Mouse (Mus musculus) G1E-ER4 (cell line): ENCODE data around the gene Vwa7. TPM values are rescaled to one million over a fixed set of nuclear protein-coding genes. Genes with fewer than 3 reads are reported as not detected.

ENCODE experiments used
- GATA1 ChIP-seq: IDR thresholded peaks from one replicate; pipeline ENCODE4 v1.8.0; 2012; ENCODE audit warnings: low read length, inconsistent platforms
- polyA plus RNA-seq: library from polyadenylated mRNA; stranded (reverse); fragments of >175 nt; gene quantifications from 2 replicates; pipeline ENCODE4 v1.2.3, GENCODE M21; 2012

Vwa7 gene
- polyA plus RNA-seq, 1 experiment = 1.4 TPM

- TF ChIP-seq GATA1 = no peak
Observed at GRCm38 (mm10) chr17:35028315-35028714, 11.9 kb downstream of the Vwa7 start.

DNA sequence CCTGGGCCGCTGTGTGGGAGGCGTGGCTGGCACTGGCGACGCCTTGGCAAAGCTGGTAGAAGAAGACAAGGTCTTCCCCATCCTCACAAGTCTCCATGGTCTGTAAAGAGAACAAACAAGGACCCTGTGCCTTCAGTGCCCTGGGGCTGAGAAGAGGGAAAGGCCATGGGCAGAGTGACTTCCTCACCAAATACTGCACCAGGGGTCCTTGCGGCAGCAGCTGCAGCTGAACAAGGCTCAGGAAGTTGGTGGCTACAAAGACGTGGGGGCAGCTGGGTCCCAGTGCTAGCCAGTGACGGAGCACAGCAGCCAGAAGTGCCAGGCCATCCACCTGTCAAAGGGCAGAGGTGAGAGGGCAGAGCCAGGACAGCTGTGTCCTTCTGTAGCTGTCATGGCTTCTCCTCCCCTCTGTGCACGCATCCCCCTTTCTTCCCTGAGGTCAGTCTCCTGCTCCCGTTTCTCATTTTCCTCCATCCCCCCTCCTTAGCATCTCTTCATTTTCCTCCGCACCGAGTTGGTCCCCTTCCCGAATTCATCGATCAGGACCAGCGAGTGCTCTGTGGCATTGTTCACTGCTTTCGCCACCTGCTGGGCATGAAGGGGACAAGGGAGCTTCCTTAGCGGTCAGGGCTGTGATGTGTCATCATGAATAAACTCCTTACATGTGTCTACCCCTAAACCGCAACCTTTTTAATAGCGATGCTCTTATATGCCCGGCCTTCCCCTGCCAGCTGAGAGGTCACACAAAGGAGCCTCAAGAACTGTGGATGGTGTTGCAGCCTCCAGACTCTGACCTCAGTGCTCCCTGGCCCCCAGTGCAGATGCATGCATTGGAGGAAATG is 13.5 kb downstream of the Vwa7 start:
- no peak for TF ChIP-seq GATA1

- no peak for TF ChIP-seq GATA1
Observed at GRCm38 (mm10) chr17:35031272-35031671, 14.9 kb downstream of the Vwa7 start.

DNA sequence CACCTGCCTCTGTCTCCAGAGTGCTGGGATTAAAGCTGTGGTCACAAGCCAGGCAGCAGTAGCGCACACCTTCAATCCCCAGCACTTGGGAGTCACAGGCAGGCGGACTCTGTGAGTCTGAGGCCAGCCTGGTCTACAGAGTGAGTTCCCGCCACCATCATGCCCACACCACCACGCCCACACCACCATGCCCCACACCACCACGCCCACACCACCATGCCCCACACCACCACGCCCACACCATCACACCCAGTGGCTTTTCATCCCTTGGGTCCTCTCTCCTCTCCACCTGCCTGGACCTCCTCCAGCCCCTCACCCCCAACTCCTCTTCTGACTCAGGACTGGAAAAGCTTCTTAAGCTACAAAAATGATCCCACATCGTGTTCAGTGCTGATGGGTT is 15.5 kb downstream of the Vwa7 start:
- no peak for TF ChIP-seq GATA1

DNA sequence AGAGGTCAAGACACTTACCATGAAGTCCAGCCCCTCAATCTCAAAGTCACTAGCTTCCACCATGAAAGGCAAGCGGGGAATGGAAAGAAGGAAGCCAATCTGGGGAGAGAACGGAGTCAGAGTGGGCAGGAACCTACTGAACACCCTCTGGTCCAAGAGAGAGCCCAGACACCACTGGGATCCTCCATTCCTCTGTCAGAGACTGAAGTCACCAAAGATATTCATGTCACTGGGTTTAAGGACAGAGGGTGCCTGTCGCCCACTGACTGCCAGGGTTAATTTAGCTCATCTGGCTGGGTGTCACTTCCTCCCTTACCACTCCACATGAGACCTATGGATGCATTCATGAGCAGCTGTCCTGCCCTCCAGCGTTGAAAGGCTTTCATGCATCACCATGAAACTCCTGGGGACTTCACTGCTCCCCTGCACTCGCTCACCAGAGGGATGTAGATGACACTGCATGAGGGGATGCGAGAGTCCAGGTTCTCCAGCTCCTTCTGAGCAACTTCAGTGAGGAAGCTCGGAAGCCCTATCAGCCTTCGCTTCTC is 16.0 kb downstream of the Vwa7 start:
- TF ChIP-seq GATA1 = no peak

GRCm38 (mm10) chr17:35034896-35035295 is 18.5 kb downstream of the Vwa7 start:
- TF ChIP-seq GATA1 = no peak

DNA sequence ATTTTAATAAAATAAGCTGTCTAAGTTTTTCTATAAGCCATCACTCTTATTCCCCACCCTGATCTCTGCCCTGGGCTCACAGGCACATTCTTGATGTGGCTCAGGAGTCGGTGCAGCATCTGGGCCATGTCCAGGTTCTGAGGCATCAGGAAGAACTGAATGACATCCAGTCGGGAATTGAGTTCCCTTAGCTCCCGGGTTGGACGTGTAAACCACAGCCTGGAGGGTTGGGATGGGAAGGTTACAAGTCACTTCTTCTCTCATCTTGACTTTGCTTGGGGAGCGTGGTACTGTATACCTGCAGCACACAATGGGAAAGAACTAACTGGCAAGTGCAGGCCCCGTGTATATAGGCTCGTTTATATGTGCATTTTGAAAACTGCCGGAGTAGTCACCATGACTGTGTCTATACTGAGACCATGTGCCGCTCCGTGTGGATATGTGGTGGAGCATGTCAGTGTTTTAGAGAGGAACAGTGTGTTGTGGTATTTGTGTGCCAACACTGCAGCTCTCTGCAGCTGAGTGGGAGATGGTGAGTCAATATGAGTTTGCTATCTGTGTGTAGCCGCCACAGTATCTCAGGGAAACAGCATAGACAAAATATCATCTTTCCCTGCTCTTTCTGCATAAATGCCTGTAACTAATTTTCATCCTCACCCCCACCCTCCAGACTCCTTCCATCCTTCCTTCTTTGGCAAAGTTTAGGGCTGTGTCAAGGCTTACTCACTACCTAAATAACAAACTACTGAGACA is 22.9 kb downstream of the Vwa7 start:
- TF ChIP-seq GATA1 = no peak

DNA sequence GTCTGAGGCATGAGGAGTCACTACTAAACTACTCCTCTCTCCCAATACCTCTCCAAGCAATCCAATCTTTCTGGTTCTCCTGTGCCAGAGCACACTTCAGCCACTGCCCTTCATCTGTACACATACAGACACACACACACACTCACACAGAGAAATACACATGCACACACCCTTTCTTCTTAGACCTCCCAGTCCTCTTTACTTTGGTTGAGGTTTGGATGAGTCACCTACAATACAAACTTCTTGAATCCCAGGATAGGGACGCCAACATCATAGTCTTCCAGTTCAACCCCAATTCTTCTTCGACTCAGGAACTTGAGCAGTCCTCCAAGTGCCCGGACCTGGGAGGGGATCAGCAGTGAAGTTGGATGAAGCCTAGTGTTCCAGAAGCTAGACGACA is 27.4 kb downstream of the Vwa7 start:
- TF ChIP-seq GATA1 = no peak

DNA sequence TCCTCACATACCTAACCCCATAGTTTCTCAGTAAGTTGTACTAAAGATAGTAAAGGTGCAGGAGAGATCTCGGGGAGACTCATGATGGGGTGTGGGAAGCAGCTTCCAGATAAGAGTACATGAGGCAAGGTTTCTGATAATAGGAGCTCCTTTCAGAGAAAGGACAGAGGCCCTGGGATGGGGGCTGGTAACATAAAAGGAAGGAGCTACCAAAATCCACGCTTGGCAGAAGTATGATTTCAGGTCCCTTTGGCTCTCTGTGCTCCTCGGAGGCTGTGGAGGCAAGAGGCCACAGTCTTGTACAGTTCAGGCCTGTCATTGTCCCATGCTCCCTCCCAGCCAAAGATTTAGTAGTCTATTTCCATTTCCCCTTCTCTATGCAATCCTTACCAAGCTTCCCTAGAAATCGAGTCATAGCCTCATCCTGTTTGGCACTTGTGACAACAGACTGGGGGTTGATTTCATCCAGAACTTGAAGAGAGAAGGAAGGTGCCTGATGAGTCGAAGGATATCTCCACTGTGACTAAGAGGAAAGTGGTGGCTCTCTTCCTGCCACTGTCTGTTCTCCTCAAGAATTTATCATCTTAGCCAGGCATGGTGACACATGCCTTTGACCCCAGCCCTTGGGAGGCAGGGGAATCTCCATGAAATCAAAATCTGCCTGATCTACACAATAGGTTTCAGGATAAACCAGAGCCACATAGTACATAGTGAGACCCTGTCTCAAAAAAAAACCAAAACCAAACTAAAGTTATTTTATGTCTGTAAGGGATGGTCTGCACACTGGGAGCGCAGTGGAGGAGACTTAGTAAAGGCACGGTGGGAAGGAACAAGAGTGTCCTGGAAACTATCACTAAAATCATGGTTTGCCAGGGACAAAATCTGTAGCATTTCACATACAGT is 28.8 kb downstream of the Vwa7 start:
- peak; percentile 25 for TF ChIP-seq GATA1

DNA sequence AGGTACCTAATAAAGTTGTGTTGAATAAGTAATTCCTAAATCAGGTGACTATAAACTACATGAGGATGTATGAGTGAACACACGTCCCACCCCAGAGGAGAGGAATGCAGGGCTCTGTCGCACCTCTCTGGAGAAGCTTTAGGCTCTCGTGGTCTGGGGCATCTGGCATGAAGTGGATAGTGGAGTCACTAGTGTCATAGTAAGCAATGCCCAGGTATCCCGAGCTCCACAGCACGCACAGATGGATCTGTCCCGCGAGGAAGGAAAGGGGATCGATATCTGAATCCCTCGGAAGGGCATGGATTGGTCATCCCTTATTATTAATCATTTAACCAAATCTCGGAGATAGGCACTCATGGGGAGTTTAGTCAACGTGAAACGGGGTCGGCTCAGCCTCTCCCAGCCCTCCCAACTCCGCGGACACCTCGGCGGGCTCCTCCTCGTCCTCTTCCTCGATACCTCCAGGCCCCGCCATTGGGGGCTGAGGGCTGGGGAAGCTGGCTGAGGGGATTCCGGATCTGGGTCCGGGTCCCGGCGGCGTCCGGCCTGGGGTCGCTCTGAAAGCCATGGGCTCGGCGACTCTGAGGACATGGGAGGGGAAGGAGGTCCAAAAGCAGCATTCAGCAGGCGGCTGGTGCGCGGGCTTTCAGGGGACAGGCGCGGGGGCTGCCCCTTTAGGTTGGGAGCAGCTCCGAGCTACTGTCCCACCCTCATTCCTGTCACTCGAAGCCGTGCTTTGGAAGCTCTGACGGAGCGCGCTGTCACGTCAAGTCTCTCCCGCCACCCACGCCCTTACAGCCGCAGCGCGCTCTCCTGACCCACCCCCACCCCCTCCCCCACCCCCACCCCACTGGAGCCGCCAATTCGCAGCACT is 29.7 kb downstream of the Vwa7 start:
- no peak for TF ChIP-seq GATA1

DNA sequence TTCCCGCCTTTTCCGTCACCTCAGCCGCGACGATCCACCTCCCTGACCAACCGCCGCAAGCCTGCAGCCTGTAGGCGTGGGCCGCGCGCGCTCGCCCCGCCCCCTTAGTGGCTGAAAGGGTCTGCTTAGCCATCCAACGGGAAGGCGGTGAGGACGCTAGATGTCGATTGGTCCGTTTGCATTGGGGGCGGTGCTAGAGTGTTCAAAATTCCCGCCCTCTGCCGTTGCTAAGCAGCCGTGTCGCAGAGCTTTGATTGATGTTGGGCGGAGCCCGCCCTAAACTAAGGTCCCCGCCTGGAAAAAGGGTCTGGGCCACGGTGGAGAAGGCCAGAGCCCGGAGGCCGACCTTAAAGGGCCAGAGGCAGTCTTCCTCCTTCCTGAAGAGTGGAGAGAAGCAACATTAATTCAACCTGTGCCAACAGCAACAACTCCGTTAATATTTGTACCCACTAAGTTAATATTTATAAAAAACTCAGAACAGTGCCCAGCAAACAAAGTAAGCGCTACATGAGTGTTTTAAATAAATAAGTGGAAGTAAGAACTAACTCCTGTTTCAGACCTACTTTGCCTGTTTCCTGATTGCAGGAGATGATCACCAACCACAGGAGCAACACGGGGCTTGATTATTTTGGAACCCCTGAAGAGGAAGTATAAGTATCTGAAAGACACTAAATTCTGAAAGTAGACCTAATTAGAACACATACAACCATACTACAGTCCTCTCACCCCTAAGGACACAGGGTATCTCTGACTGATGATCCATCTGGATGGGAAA is 30.5 kb downstream of the Vwa7 start, which contains the start of gene Msh5:
Gene Msh5, minus strand, starts transcription at position 65 of the 775 bp plus-strand sequence.
- no peak for TF ChIP-seq GATA1

DNA sequence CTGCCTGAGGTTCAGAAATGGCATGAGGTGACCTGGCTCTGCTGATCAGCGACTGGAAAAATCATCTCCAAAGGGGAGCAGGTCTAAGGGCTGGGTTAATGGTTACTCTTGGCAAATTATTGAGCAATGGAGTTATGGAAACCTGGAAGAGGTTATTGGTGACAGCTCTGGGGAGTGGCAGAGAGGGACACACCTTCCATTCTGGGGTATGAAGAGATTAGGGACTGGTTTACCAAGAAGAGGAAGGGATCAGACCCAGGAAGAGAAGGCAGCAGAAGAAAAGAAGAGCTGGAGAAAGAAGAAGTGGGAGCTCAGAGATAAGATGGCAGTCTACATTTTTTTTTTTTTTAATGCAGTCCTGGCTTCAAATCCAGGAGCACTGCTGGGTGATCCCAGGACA is 31.3 kb downstream of the Vwa7 start:
- no peak for TF ChIP-seq GATA1

GRCm38 (mm10) chr17:35048149-35048931 is 32.0 kb downstream of the Vwa7 start:
- TF ChIP-seq GATA1 = no peak
